Comparison of ENCODE assay signal across 8 mouse cellular contexts in the genomic region with DNA sequence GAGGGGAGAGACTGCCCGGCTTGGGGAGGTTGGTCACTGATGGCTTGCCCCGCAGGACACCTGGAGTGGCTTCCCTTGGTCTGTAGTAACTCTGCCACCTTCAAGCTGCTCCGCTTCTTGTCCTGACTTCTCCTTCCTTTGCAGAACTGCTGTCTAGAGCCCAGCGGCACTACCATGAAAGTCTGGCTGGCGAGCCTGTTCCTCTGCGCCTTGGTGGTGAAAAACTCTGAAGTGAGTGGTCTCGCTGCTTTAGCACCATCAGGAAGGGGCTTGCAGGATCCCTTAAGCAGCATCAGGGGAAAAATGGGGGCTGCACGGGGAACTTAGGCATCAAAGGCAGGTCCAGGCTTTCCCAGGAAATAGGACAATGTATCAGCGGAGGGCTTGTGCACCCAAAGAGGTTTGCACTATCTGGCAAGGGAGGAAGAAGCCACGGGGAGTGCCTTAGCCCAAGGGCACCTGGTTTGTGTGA. TPM values are rescaled to one million over a fixed set of nuclear protein-coding genes. Genes with fewer than 3 reads are reported as not detected.
DNase-seq lines count a peak whose midpoint lies in the region; ATAC-seq lines count a peak whose summit lies in the region.

No protein-coding gene starts in this region.

- H3K4me2 ChIP-seq in forebrain, embryonic 15.5 days (replicated peaks) = peak overlapping the region; percentile 96
- peak overlapping the region; percentile 95 for H3K4me2 ChIP-seq in neural tube, embryonic 12.5 days (replicated peaks)

- no peaks in the 10 kb centered on the region for H3K9me3 ChIP-seq in erythroblast, embryonic 14.5 days (ENCODE audit: control insufficient read depth, low read length)
- no peaks in the 10 kb centered on the region for H3K9me3 ChIP-seq in forebrain, embryonic 15.5 days
- no peaks in the 10 kb centered on the region for H3K9me3 ChIP-seq in neural tube, embryonic 12.5 days

- peak; percentile 25 for DNase-seq in kidney, postnatal 14 days
- DNase-seq in thymus, postnatal 25 days = no peak
- no peak for DNase-seq in cerebellum, adult 8-10 months

- H3K27me3 ChIP-seq in erythroblast, embryonic 14.5 days (ENCODE audit: control insufficient read depth) = peaks cover 56% of the 10 kb centered on the region
- H3K27me3 ChIP-seq in forebrain, embryonic 15.5 days = no peaks in the 10 kb centered on the region
- 0 out of 2 replicates have a peak, but pooled peaks cover 6% of the 10 kb centered on the region for H3K27me3 ChIP-seq in neural tube, embryonic 12.5 days (replicated peaks)

- WGBS in forebrain, embryonic 15.5 days = 8% methylated on average over 10 of the region's 10 CpGs
- 7% methylated on average over 10 of the region's 10 CpGs for WGBS in neural tube, embryonic 12.5 days

- no peak overlapping the region for H3K27ac ChIP-seq in forebrain, embryonic 15.5 days (replicated peaks)
- H3K27ac ChIP-seq in neural tube, embryonic 12.5 days = no peak overlapping the region

- H3K4me3 ChIP-seq in erythroblast, embryonic 14.5 days (replicated peaks) = peak overlapping the region; percentile 44
- peak overlapping the region; percentile 51 for H3K4me3 ChIP-seq in forebrain, embryonic 15.5 days
- H3K4me3 ChIP-seq in neural tube, embryonic 12.5 days = peak overlapping the region; percentile 49

- no peaks in the 10 kb centered on the region for H3K36me3 ChIP-seq in erythroblast, embryonic 14.5 days (ENCODE audit: control insufficient read depth)
- H3K36me3 ChIP-seq in forebrain, embryonic 15.5 days = no peaks in the 10 kb centered on the region
- no peaks in the 10 kb centered on the region for H3K36me3 ChIP-seq in neural tube, embryonic 12.5 days

- no peak for ATAC-seq in erythroblast, adult 5-6 weeks (replicated peaks; ENCODE audit: low FRiP score, poor library complexity, severe bottlenecking)
- ATAC-seq in CD4-positive, CD25-positive, alpha-beta regulatory T cell, adult 4 months = peak; percentile 9
- ATAC-seq in forebrain, embryonic 15.5 days (replicated peaks) = peak; percentile 32; the same call in 1 of the 2 replicates
- ATAC-seq in neural tube, embryonic 12.5 days (ENCODE audit: low FRiP score, low read depth) = no peak; the same call in 1 of the 2 replicates

- peaks cover 9% of the 10 kb centered on the region for H3K4me1 ChIP-seq in erythroblast, embryonic 14.5 days (ENCODE audit: control insufficient read depth)
- H3K4me1 ChIP-seq in forebrain, embryonic 15.5 days = peaks cover 10% of the 10 kb centered on the region
- peaks cover 7% of the 10 kb centered on the region; the same call in 1 of the 2 replicates for H3K4me1 ChIP-seq in neural tube, embryonic 12.5 days

- peak overlapping the region; percentile 59 for H3K9ac ChIP-seq in forebrain, embryonic 15.5 days (replicated peaks)
- peak overlapping the region; percentile 65 for H3K9ac ChIP-seq in neural tube, embryonic 12.5 days

RNA-seq across cellular contexts. Expression of a gene that starts 0.5 kb away (rescaled TPM):
- polyA plus RNA-seq in erythroblast, embryonic 14.5 days (2012) = not detected in 2 replicates
- total RNA-seq in erythroblast, adult 5-6 weeks (2015; ENCODE audit: low replicate concordance) = 0.38 and 0.84 TPM in 2 replicates
- 2.8 and 9.6 TPM in 2 replicates for total RNA-seq in erythroblast, adult 5-6 weeks (2017; ENCODE audit: low replicate concordance)
- polyA plus RNA-seq in CD4-positive, CD25-positive, alpha-beta regulatory T cell, adult 4 months (2017; shearing (Covaris generic)) = not detected
- polyA plus RNA-seq in forebrain, embryonic 15.5 days (2015; fragmentation: Nextera tagmentation; extraction: Ambion mirVana) = 0.27 and 0.28 TPM in 2 replicates
- 0.18 and 0.55 TPM in 2 replicates for polyA plus RNA-seq in neural tube, embryonic 12.5 days (2016; fragmentation: Nextera tagmentation; extraction: Ambion mirVana)

RNA-seq across cellular contexts. Expression of a gene that starts 43.1 kb away (rescaled TPM):
- polyA plus RNA-seq in erythroblast, embryonic 14.5 days (2012) = 0.35 and 0.38 TPM in 2 replicates
- total RNA-seq in erythroblast, adult 5-6 weeks (2015; ENCODE audit: low replicate concordance) = 4.0 and 9.8 TPM in 2 replicates
- total RNA-seq in erythroblast, adult 5-6 weeks (2017; ENCODE audit: low replicate concordance) = 12.7 and 14.6 TPM in 2 replicates
- polyA plus RNA-seq in CD4-positive, CD25-positive, alpha-beta regulatory T cell, adult 4 months (2017; shearing (Covaris generic)) = 10 to 100 TPM; 32.6 to 37.8 TPM
- polyA plus RNA-seq in forebrain, embryonic 15.5 days (2015; fragmentation: Nextera tagmentation; extraction: Ambion mirVana) = 86.8 and 95.6 TPM in 2 replicates
- polyA plus RNA-seq in neural tube, embryonic 12.5 days (2016; fragmentation: Nextera tagmentation; extraction: Ambion mirVana) = 78.8 and 105 TPM in 2 replicates

Comparison
In these comparisons a context has a peak if more than half of its experiments do, and no peak if none do; other contexts are left out.
1. ATAC-seq: peak in CD4-positive, CD25-positive, alpha-beta regulatory T cell, adult 4 months (single experiment) and forebrain, embryonic 15.5 days (single experiment); none in erythroblast, adult 5-6 weeks (single experiment) and neural tube, embryonic 12.5 days (single experiment).
2. RNA of a gene that starts 43.1 kb away (polyA plus RNA-seq): 78.8 to 105 TPM in neural tube, embryonic 12.5 days, 86.8 to 95.6 TPM in forebrain, embryonic 15.5 days and 32.6 to 37.8 TPM in CD4-positive, CD25-positive, alpha-beta regulatory T cell, adult 4 months; 0.35 to 0.38 TPM in erythroblast, embryonic 14.5 days; every median in the first group is over 10 times any median in the second.
3. Peak in every context shown above with its lines, with median percentiles within 50 percentile points of each other: H3K4me3 ChIP-seq.